Mouse (Mus musculus): ENCODE results near the gene Olfr559. TPM values are rescaled to one million over a fixed set of nuclear protein-coding genes. Genes with fewer than 3 reads are reported as not detected.

The Olfr559 gene
- polyA plus RNA-seq (2015; fragmentation: Nextera tagmentation; extraction: Ambion mirVana), result not detected in 2 replicates

DNA sequence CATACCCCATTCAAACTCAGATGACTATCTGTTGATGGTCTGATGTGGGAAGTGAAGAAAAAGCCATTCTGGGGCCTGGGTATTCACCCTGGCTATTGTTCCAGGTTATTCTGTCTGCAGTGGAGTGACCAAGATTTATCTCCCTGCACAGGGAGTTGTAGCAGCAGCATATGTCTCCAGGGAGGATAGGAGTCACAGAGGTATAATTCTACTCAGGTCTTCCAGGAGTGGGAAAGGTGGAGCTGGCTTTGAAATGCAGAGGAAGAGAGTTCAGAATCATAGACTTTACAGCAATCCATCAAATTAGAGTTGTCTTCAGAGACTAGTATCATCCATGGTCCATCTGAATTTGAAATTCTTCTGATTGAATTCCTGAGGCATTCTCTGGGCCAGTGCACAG is at the start of gene Olfr559:
Gene Olfr559, minus strand, starts transcription at position 101 of the 400 bp plus-strand sequence.
- no peak for ATAC-seq
- H3K4me1 ChIP-seq (ENCODE audit: insufficient read depth), result no peaks in the 10 kb centered on the region

DNA sequence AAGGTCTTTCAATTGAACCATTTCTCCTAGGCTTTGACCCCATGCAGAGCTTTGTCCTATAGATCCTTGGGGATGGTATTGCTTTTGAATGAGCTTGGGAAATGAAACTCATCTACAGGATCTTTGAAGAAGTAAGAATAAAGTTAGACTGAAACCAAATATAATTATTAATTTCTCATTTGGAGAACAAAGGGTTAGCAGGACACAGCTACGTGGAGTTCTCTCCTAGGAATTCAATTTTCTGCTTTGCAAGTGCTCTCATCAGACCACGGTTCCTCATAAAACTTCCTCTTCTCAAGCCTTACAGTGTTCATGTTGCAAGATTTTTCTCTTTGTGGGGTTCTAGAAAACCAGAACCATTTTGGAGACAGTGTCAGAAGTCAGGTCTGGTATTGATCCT is 43.6 kb upstream of the Olfr559 start, which contains the start of gene Olfr561:
Gene Olfr561, plus strand, starts transcription at position 301 of the 400 bp plus-strand sequence.
- Histone ChIP-seq H3K27ac (ENCODE audit: low read depth) (no peak within 1 kb of the TSS), H3K36me3 (replicated peaks; ENCODE audit: insufficient read depth, low read length) (no peaks in the 10 kb centered on the region), H3K4me2 (ENCODE audit: low read depth, low read length) (no peak within 1 kb of the TSS), H3K27me3 (ENCODE audit: insufficient read depth, low read length) (no peaks in the 10 kb centered on the region), H3K4me3 (ENCODE audit: low read depth, low read length) (no peak within 1 kb of the TSS), H3K4me1 (ENCODE audit: insufficient read depth) (no peaks in the 10 kb centered on the region), H3K9ac (replicated peaks) (no peak within 1 kb of the TSS), H3K9me3 (ENCODE audit: low read length) (no peaks in the 10 kb centered on the region)
- TF ChIP-seq EP300 (IDR thresholded peaks at IDR 0.05; ENCODE audit: low read depth) (no peak), CTCF (IDR thresholded peaks at IDR 0.05; ENCODE audit: low read depth) (no peak)
- DNase-seq (no peak), ATAC-seq (no peak)
- WGBS (ENCODE audit: insufficient replicate concordance), result 30% methylated on average over 2 of the region's 2 CpGs

More for the DNA sequence above, at the start of gene Olfr559:
- DNase-seq, result no peak
- no peak for TF ChIP-seq CTCF (IDR thresholded peaks at IDR 0.05; ENCODE audit: low read depth)
- no peak for TF ChIP-seq EP300 (IDR thresholded peaks at IDR 0.05; ENCODE audit: low read depth)
- no peak within 1 kb of the TSS for H3K9ac ChIP-seq (replicated peaks)
- H3K27ac ChIP-seq (ENCODE audit: low read depth), result no peak within 1 kb of the TSS
- H3K9me3 ChIP-seq (ENCODE audit: low read length), result no peaks in the 10 kb centered on the region
- H3K27me3 ChIP-seq (ENCODE audit: insufficient read depth, low read length), result no peaks in the 10 kb centered on the region
- H3K4me3 ChIP-seq (ENCODE audit: low read depth, low read length), result no peak within 1 kb of the TSS
- no peaks in the 10 kb centered on the region for H3K36me3 ChIP-seq (replicated peaks; ENCODE audit: insufficient read depth, low read length)
- H3K4me2 ChIP-seq (ENCODE audit: low read depth, low read length), result no peak within 1 kb of the TSS

DNA sequence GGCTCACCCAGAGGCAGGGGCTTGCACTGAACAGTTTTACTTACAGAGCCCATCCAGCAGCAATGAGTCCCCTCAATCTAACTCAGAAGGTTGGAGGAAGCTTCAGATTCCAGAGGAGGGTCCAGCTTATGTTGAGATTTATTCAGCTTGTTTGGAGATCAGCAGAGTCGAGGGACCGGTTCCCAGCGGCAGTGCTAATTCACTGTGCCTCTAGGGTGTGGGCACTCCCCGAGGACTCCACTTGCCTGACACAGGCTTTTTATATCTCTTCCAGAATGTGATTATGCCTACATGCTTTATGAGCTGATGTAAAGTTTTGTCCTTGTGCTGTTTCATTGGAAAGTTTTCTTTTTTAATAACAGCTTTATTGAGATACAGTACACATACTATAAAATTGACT is 32.0 kb upstream of the Olfr559 start, which contains the start of the genes Olfr560 and Olfr78:
Gene Olfr560, minus strand, starts transcription at position 101 of the 400 bp plus-strand sequence.
Gene Olfr78, minus strand, starts transcription at position 206 of the 400 bp plus-strand sequence.
- H3K27me3 ChIP-seq (ENCODE audit: insufficient read depth, low read length), result no peaks in the 10 kb centered on the region
- DNase-seq (no peak), ATAC-seq (no peak)
- H3K27ac ChIP-seq (ENCODE audit: low read depth), result no peak within 1 kb of the TSS
- H3K4me3 ChIP-seq (ENCODE audit: low read depth, low read length), result no peak within 1 kb of the TSS
- H3K4me2 ChIP-seq (ENCODE audit: low read depth, low read length), result no peak within 1 kb of the TSS
- no peaks in the 10 kb centered on the region for H3K36me3 ChIP-seq (replicated peaks; ENCODE audit: insufficient read depth, low read length)
- 73% methylated on average over 4 of the region's 4 CpGs for WGBS (ENCODE audit: insufficient replicate concordance)
- TF ChIP-seq CTCF (IDR thresholded peaks at IDR 0.05; ENCODE audit: low read depth) (no peak), EP300 (IDR thresholded peaks at IDR 0.05; ENCODE audit: low read depth) (no peak)
- no peaks in the 10 kb centered on the region for H3K9me3 ChIP-seq (ENCODE audit: low read length)
- no peak within 1 kb of the TSS for H3K9ac ChIP-seq (replicated peaks)
- no peaks in the 10 kb centered on the region for H3K4me1 ChIP-seq (ENCODE audit: insufficient read depth)

DNA sequence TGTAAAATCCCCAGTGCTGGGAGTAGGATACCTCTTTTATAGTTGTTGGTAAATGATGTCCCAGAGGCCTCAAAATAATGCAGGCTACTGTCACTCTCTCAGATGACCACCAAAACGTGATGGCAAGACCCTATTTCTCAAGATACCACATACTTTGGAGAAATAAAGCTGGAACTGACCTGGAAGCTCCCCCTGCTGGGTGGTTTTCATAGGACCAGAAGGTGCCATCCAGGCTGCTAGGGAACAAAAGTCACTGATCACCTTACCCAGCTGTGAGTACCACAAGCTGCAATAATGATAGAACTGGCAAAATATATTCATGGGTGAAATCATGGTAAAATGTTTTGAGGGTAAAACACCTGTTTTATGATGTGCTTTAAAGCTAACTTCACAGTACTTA is 24.8 kb upstream of the Olfr559 start:
- DNase-seq (no peak), ATAC-seq (no peak)
- no peaks in the 10 kb centered on the region for H3K36me3 ChIP-seq (replicated peaks; ENCODE audit: insufficient read depth, low read length)
- H3K9me3 ChIP-seq (ENCODE audit: low read length), result no peaks in the 10 kb centered on the region
- WGBS (ENCODE audit: insufficient replicate concordance), result 11% methylated on average over 1 of the region's 1 CpGs
- no peaks in the 10 kb centered on the region for H3K27me3 ChIP-seq (ENCODE audit: insufficient read depth, low read length)
- H3K9ac ChIP-seq (replicated peaks), result no peak overlapping the region
- TF ChIP-seq EP300 (IDR thresholded peaks at IDR 0.05; ENCODE audit: low read depth), result no peak
- TF ChIP-seq CTCF (IDR thresholded peaks at IDR 0.05; ENCODE audit: low read depth), result no peak
- no peak overlapping the region for H3K4me3 ChIP-seq (ENCODE audit: low read depth, low read length)
- no peaks in the 10 kb centered on the region for H3K4me1 ChIP-seq (ENCODE audit: insufficient read depth)
- H3K4me2 ChIP-seq (ENCODE audit: low read depth, low read length), result no peak overlapping the region
- H3K27ac ChIP-seq (ENCODE audit: low read depth), result no peak overlapping the region

DNA sequence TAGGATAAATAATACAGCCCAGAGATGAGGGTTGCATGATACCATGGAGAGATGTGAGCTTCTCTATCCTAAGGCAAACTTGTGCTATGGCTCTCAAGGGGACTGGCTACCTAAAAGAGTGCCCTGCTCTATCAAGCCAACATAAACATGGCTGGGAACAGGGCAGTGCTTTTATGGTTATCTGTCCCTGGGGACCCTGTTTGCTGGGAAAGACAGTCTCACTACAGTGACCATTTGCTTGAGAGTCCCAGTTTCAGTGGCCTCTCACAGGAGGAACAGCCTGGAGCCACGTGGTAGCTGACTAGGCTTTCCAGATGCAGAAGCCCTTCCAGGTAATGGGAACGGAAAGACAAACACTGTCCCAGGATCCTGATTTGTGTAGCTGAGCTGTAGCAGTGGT is 10.4 kb upstream of the Olfr559 start:
- no peak overlapping the region for H3K4me3 ChIP-seq (ENCODE audit: low read depth, low read length)
- H3K4me1 ChIP-seq (ENCODE audit: insufficient read depth), result no peaks in the 10 kb centered on the region; the same call in 1 of the 2 replicates
- H3K36me3 ChIP-seq (replicated peaks; ENCODE audit: insufficient read depth, low read length), result no peaks in the 10 kb centered on the region
- DNase-seq (no peak), ATAC-seq (no peak)
- H3K4me2 ChIP-seq (ENCODE audit: low read depth, low read length), result no peak overlapping the region
- TF ChIP-seq EP300 (IDR thresholded peaks at IDR 0.05; ENCODE audit: low read depth) (no peak), CTCF (IDR thresholded peaks at IDR 0.05; ENCODE audit: low read depth) (no peak)
- WGBS (ENCODE audit: insufficient replicate concordance), result 32% methylated on average over 2 of the region's 2 CpGs
- H3K9ac ChIP-seq (replicated peaks), result no peak overlapping the region
- H3K27me3 ChIP-seq (ENCODE audit: insufficient read depth, low read length), result no peaks in the 10 kb centered on the region
- H3K9me3 ChIP-seq (ENCODE audit: low read length), result no peaks in the 10 kb centered on the region
- no peak overlapping the region for H3K27ac ChIP-seq (ENCODE audit: low read depth)

DNA sequence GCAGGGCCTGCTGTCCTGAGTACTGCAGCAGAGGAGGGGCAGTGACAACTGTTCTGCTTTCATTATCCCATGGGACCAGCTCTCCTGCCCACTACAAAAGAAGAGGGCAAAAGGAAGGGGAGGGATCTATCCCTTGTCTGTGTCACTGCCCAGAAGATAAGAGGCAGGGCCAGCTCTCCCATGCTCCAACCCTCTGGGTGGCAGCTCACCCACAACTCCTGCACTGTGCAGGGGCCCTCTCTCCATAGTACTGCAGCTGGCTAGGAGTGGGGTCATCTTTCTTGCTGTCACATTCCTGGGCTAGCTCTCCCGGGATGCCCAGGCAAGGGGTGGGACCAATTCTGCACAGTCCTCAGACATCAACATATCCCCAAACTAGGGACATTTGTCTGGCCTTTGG is 6.5 kb upstream of the Olfr559 start:
- no peaks in the 10 kb centered on the region for H3K27me3 ChIP-seq (ENCODE audit: insufficient read depth, low read length)
- H3K4me2 ChIP-seq (ENCODE audit: low read depth, low read length), result no peak overlapping the region
- H3K9ac ChIP-seq (replicated peaks), result no peak overlapping the region
- WGBS (ENCODE audit: insufficient replicate concordance), result 53% methylated on average over 1 of the region's 1 CpGs
- H3K4me1 ChIP-seq (ENCODE audit: insufficient read depth), result no peaks in the 10 kb centered on the region; the same call in 1 of the 2 replicates
- DNase-seq (no peak), ATAC-seq (no peak)
- no peak overlapping the region for H3K4me3 ChIP-seq (ENCODE audit: low read depth, low read length)
- TF ChIP-seq EP300 (IDR thresholded peaks at IDR 0.05; ENCODE audit: low read depth) (no peak), CTCF (IDR thresholded peaks at IDR 0.05; ENCODE audit: low read depth) (no peak)
- H3K36me3 ChIP-seq (replicated peaks; ENCODE audit: insufficient read depth, low read length), result no peaks in the 10 kb centered on the region
- no peaks in the 10 kb centered on the region for H3K9me3 ChIP-seq (ENCODE audit: low read length)
- no peak overlapping the region for H3K27ac ChIP-seq (ENCODE audit: low read depth)

DNA sequence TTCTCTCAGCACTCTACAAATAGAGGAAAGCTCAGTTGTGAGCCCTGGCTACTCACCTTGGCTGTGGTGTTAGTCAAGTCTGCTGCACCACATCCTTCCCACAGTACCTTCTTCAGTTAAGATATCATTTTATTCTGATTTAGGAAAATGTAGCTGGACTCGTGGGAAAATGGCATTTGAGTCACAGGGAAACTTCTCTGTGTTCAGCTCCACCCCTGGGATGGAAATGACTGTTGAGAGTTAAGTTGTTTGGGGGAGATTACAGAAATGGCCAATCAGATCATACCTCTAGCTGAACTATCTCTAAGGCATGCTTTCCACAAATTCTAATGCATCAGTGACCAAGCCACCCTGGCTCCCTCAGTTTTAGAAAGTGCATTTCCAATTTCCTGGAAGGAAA is 8.3 kb downstream of the Olfr559 start, which contains the start of gene Olfr33:
Gene Olfr33, minus strand, starts transcription at position 101 of the 400 bp plus-strand sequence.
- Histone ChIP-seq H3K36me3 (replicated peaks; ENCODE audit: insufficient read depth, low read length) (no peaks in the 10 kb centered on the region), H3K27me3 (ENCODE audit: insufficient read depth, low read length) (no peaks in the 10 kb centered on the region), H3K9ac (replicated peaks) (no peak within 1 kb of the TSS), H3K4me3 (ENCODE audit: low read depth, low read length) (no peak within 1 kb of the TSS), H3K4me1 (ENCODE audit: insufficient read depth) (no peaks in the 10 kb centered on the region), H3K4me2 (ENCODE audit: low read depth, low read length) (no peak within 1 kb of the TSS), H3K27ac (ENCODE audit: low read depth) (no peak within 1 kb of the TSS), H3K9me3 (ENCODE audit: low read length) (no peaks in the 10 kb centered on the region)
- TF ChIP-seq EP300 (IDR thresholded peaks at IDR 0.05; ENCODE audit: low read depth) (no peak), CTCF (IDR thresholded peaks at IDR 0.05; ENCODE audit: low read depth) (no peak)
- 22% methylated on average over 1 of the region's 1 CpGs for WGBS (ENCODE audit: insufficient replicate concordance)
- ATAC-seq (no peak), DNase-seq (no peak)

All from liver, postnatal 0 days (tissue).